Mouse (Mus musculus): ENCODE data around the gene Sh2d1b1. TPM values are rescaled to one million over a fixed set of nuclear protein-coding genes. Genes with fewer than 3 reads are reported as not detected.

The Sh2d1b1 gene
- polyA plus RNA-seq, 1 experiment from 2014 or later = 0.17 TPM

GRCm38 (mm10) chr1:170325277-170325676 is 48.2 kb downstream of the Sh2d1b1 start:
- no peak overlapping the region for H3K4me3 ChIP-seq
- H3K36me3 ChIP-seq = no peaks in the 10 kb centered on the region; the same call in 1 of the 2 replicates
- no peak overlapping the region for H3K9ac ChIP-seq
- 71% methylated on average over 4 of the region's 4 CpGs for WGBS (ENCODE audit: insufficient replicate concordance)
- no peak overlapping the region for H3K27ac ChIP-seq
- H3K9me3 ChIP-seq (replicated peaks) = no peaks in the 10 kb centered on the region
- H3K4me1 ChIP-seq = no peaks in the 10 kb centered on the region
- no peaks in the 10 kb centered on the region for H3K27me3 ChIP-seq (replicated peaks)
- H3K4me2 ChIP-seq = no peak overlapping the region
- no peak for ATAC-seq

- ATAC-seq = no peak
- no peaks in the 10 kb centered on the region for H3K9me3 ChIP-seq (replicated peaks)
- no peaks in the 10 kb centered on the region; the same call in 1 of the 2 replicates for H3K36me3 ChIP-seq
- H3K27ac ChIP-seq = no peak overlapping the region
- no peak overlapping the region for H3K4me3 ChIP-seq
- no peak overlapping the region for H3K4me2 ChIP-seq
- 58% methylated on average over 6 of the region's 6 CpGs for WGBS (ENCODE audit: insufficient replicate concordance)
- no peaks in the 10 kb centered on the region; the same call in 1 of the 2 replicates for H3K27me3 ChIP-seq (replicated peaks)
- H3K9ac ChIP-seq = no peak overlapping the region
- H3K4me1 ChIP-seq = no peaks in the 10 kb centered on the region
Measured at GRCm38 (mm10) chr1:170331926-170332325, 54.8 kb downstream of the Sh2d1b1 start.

GRCm38 (mm10) chr1:170332775-170333174 is 55.7 kb downstream of the Sh2d1b1 start:
- WGBS (ENCODE audit: insufficient replicate concordance) = 59% methylated on average over 4 of the region's 4 CpGs
- Histone ChIP-seq H3K4me2 (no peak overlapping the region), H3K9me3 (replicated peaks) (no peaks in the 10 kb centered on the region), H3K4me1 (no peaks in the 10 kb centered on the region), H3K36me3 (no peaks in the 10 kb centered on the region; the same call in 1 of the 2 replicates), H3K27ac (no peak overlapping the region), H3K9ac (no peak overlapping the region), H3K4me3 (no peak overlapping the region), H3K27me3 (replicated peaks) (no peaks in the 10 kb centered on the region; the same call in 1 of the 2 replicates)
- ATAC-seq = no peak

Other genes starting within 250 kb of the Sh2d1b1 start
- gene Ddr2, start 166.6 kb upstream of the Sh2d1b1 start, polyA plus RNA-seq (2016; fragmentation: Nextera tagmentation; extraction: Ambion mirVana) = 2.4 and 3.1 TPM in 2 replicates
- 40.3 and 43.1 TPM in 2 replicates for gene Uap1, start 102.4 kb upstream of the Sh2d1b1 start, polyA plus RNA-seq (2016; fragmentation: Nextera tagmentation; extraction: Ambion mirVana)
- gene Uhmk1, start 61.9 kb upstream of the Sh2d1b1 start, polyA plus RNA-seq (2016; fragmentation: Nextera tagmentation; extraction: Ambion mirVana) = 12.1 and 13.5 TPM in 2 replicates
- not detected in 2 replicates for gene Sh2d1b2, start 44.6 kb upstream of the Sh2d1b1 start, polyA plus RNA-seq (2016; fragmentation: Nextera tagmentation; extraction: Ambion mirVana)
- gene Gm7694, start 29.0 kb downstream of the Sh2d1b1 start, polyA plus RNA-seq (2016; fragmentation: Nextera tagmentation; extraction: Ambion mirVana) = 1.9 and 2.3 TPM in 2 replicates
- 0.38 and 0.47 TPM in 2 replicates for gene Spata46, start 31.5 kb downstream of the Sh2d1b1 start, polyA plus RNA-seq (2016; fragmentation: Nextera tagmentation; extraction: Ambion mirVana)